Mouse (Mus musculus) brain, adult 2 months (tissue): Measurements from ENCODE around the gene Tph1.

Experiments used
- DNase-seq: peaks from one replicate; pipeline ENCODE4 v3.0.0; 2011; ENCODE audit warnings: low read depth, low spot score

The Tph1 gene

DNA sequence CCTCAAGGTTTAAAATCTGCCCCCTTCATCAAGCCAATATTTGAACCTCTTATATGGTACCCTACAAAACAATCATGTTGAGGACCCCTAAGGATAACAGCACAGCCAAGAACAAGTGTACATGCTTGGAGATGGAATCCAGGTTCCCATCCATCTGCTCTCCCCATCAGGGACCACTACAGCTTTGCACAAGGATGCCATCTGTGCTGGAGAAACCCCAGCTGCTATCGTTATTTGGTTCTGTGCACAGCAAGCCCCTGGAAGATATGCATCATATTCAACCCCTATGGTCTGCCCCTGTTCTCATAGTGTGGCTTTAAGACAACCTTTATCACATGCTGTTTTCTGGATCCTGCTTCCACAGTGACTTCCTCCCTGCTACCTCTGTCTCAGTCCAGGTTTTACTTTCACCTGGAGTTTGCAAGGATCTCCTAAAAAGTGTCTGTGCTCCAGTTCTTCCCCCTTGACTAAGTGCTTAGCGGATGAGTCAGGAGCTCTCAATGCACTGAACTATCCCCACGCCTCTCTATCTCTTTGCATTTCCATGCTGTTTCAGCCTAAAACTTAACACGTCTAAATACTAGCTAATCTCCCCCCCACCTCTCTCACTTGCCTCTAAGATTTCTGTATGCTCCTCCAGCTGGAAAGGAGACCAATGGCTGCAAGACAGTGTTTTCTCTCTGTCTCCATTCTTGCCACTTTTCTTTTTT, 23.8 kb downstream of the Tph1 start:
- DNase-seq = peak; percentile 76

DNA sequence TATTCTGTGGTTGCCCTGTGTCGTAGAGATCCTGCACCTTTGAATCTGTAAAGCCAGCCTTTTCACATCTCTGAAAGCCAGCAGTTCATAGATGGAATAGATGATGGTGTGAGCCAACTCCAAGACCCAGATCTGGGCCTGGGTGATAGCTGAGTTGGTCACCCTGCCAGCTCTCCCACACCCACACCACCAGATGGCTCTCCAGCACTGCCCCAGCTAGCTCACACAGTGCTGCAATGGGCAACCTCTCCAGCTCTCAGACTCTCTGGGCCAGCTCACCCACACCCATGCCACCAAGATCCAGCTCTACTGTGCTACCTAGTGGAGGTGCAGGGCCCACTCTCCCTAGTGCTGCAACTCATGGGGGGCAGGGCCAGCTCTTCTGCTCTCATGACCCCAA, 29.2 kb downstream of the Tph1 start:
- peak; percentile 89 for DNase-seq

GRCm38 (mm10) chr7:46640062-46640461, 32.3 kb downstream of the Tph1 start:
- DNase-seq = no peak

- peak; percentile 97 for DNase-seq
Observed at GRCm38 (mm10) chr7:46639692-46640031, 32.7 kb downstream of the Tph1 start, which contains the start of gene Sergef. Gene Sergef, minus strand, starts transcription at chr7:46639807.

DNA sequence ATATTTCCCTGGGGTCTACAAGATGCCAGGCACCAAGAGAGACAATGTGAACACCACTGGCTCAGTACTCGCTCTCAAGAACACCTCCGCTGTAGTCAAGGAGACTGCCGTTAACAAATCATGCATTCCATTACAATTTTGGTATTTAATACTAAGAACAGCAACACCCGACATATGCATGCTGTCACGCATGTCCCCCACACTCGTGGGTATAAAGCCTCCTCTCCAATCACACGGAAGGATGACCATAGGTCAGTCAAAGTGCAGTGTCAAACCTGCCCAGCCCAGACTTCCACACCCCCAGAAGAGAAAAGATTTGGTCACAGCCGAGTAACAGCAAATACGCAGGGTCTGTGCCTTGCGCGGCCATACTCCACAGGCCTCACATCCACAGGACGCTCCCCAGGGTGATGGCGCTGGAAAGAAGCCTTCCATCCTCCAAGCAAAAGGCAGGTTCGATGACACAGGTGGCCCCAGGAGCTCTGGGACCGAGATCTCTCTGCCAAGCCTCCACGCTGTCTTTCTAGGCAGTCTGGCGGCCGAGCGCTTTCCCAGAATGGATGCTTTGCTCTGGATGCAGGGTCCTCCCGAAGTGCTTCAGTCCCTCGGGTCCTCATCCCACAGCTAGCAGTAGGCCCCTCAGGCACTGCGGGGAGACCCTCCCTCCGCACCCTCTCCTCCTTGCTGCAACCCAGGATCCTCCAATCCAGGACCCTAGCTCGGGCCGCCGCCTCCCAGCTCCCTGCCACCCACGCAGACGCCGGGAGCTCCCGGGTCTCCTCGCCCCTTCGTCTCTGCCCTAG, 33.2 kb downstream of the Tph1 start:
- peak; percentile 65 for DNase-seq

- DNase-seq = peak; percentile 87
Observed at GRCm38 (mm10) chr7:46628375-46628975, 43.9 kb downstream of the Tph1 start.

DNA sequence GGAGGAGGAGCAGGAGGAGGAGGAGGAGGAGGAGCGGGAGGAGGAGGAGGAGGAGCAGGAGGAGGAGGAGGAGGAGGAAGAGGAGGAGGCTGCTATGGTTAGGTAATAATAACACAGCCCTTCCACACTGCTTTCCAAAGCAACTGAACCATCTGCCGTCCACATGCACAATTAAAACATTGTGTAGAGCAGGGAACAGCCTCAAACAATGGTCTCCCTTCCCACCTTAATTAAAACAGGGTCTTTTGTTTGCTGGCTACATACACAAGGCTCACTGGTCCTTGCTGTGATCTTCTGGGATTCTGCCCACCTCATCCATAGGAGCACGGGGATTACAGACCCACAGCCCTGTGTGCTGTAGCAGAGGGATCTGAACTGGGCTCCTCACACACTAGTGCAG, 48.4 kb downstream of the Tph1 start:
- peak; percentile 42 for DNase-seq

DNA sequence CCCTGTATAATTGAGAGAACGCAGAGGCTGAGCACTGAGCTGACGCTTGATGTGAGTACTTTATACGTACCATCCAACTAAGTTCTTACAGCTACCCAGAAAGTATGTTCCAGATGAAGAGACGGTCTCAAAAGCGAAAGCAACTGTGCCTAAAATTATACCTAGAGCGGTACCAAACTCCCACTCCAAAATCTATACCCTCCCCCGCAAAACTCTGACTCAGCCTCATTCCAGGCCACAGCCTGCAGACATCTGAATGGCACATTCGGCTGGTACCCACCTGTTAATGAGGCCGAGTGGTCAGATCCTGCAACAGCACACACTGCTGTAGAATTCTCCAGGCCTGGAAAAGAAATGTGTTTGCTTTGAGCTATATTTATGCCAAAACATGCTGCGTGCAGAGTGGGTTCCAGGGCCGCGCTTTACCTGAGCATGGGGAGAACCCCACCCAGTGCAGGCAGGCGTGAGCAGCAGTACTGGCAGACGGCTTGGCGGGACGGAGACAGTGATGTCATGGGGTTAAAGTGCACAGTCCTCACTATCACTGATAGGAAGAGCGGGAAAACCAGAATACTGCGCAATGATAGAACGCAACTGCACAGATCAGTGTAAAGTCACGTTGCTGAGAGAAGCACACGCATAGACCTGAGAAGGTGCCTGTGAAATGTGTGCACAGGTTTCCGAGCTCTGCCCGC, 53.8 kb downstream of the Tph1 start:
- DNase-seq = peak; percentile 86

DNA sequence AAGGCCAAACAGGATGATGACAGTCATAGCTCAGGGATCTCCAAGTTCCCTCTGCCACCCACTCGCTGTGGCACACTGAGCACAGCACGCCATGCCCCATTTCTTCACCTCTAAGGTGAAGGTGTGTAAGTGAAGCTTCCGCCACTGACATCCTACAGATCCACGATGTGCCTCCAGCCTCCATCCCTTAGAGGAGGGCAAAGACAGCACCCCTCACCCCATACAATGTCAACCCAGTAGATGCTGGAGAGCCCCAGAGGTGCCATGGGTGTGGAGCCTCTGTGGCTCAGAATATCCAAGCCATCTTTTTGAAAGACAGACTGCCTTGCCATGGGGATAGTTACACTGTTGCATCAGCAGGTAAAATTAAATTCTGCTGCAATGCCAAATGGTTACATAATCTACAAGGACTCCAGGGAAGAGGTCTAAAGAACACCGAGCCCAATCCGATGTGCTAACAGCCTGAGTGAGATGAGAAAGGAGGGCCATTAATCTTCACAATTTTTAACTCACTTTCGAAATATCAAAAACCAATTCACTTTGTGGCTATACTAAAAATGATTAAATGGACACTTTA, 55.8 kb downstream of the Tph1 start:
- peak; percentile 69 for DNase-seq

- DNase-seq = peak; percentile 69
Observed at GRCm38 (mm10) chr7:46615256-46615977, 56.9 kb downstream of the Tph1 start.

GRCm38 (mm10) chr7:46614263-46614662, 58.1 kb downstream of the Tph1 start:
- DNase-seq = no peak

DNA sequence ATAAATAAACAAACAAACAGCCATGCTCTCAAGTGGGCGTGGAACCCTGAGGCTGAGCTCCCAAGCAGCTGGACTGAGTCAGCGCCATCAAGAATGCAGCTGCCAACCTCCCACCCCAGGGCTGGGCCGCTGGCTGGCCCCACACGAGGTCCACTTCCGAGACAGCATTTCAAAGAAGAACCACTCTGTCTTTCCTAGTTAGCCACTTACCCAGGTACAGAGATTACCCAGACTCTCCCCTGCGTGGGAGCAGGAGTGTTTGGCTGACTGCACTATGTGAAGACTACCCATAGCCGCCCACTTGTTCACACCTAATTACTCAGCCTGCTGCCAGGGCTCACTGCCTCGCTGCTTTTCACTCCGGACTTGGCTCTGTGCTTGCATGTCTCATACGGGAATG, 59.2 kb downstream of the Tph1 start:
- peak; percentile 82 for DNase-seq

GRCm38 (mm10) chr7:46612421-46612937, 59.9 kb downstream of the Tph1 start:
- no peak for DNase-seq

DNA sequence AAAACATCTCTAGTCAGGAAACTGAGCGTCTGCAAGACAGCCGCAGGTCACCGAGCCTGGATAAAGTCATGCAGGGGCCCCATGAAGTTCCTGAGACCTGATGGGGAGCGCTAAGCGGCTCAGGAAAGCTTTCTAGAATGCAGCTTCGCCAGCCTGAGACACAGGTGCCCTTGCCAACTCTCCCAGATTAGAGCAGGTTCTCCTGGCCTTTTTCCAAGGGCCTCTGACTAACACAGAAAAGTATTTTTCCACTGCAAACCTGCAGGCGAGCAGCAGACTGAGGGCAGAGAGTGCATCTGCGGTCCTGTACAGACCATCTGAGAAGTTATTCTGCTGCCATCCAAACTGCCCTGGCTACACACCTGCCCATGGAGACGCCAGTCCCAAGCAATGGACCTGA, 60.4 kb downstream of the Tph1 start:
- peak; percentile 96 for DNase-seq

DNA sequence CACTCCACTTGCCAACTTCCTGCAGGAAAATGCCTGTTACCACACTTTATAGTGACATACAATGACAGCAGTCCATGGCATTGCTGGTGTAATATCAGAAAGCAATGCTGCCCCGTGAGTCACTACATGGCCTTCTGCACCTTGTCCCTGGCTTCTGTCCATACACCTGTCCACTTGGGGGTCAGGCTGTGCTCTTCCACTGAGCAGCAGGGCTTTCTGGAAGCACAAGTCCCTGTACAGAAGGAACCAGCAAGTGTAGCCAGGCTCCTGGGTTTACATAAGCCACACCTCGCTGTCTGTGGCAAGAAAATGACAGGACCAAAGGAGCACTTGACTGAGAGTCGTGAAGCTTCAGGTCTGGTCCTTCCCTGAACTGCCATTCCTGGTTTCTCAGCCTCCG, 63.0 kb downstream of the Tph1 start:
- DNase-seq = peak; percentile 93

DNA sequence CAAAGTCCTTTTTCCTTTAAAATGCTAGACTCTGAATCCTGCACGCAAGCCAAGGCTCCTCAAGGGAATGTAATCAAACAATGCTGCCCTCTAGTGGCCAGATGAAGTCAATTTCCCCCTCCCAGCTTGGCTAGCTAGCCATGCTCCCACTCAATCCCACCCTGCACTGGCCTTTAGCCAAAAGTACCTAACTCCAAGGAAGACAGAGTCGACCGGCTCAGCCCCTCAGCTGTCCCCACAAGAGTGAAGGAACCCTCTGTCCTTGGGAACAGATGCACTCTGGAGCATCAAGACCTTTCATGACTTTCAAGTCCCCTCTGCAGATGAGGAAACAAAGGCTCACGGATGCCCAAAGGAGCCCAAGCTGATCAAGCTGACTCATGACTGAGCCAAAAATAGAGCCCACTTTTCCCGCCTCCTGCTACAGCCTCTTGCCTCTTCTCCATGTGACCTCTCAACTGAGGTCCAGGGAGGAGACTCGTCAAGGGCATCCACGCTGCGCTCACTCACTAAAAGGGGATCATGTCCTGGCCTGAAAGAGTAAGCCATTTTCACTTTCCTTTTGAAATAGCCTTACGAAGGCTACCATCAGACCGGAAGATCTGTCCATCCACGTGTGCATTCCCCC, 64.8 kb downstream of the Tph1 start:
- DNase-seq = peak; percentile 92

- DNase-seq = peak; percentile 44
Observed at GRCm38 (mm10) chr7:46607031-46607426, 65.3 kb downstream of the Tph1 start.

DNA sequence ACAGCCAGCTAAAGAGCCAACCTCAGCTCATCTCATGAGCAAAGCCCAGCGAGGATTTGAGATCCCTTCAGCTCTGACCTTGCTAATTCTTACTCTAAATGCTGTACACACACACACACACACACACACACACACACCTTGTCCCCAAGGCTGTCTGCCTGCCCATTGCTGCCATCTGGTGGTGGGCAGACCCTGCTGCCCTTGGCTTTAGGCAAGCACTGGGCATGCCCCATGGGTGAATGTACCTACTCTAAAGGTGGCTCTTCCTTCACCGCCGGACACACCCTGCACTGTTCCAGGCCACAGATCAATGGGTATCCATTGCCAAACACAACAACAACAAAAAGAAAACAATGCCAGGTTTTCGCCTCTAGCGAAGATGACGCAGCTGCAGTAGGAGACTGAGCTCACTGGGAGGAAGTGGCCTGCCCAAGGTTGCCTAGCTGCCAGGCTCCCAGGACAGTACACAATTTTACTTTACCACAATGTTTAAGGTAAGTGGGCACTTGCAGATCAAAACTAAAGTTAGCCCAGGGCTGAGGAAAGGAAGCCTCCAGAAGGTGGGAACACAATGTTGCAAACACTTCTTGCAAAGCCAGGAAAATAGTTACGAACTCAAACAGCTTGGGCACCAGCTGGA, 65.8 kb downstream of the Tph1 start:
- peak; percentile 97 for DNase-seq

- DNase-seq = peak; percentile 97
Observed at GRCm38 (mm10) chr7:46603051-46603450, 69.3 kb downstream of the Tph1 start.

DNA sequence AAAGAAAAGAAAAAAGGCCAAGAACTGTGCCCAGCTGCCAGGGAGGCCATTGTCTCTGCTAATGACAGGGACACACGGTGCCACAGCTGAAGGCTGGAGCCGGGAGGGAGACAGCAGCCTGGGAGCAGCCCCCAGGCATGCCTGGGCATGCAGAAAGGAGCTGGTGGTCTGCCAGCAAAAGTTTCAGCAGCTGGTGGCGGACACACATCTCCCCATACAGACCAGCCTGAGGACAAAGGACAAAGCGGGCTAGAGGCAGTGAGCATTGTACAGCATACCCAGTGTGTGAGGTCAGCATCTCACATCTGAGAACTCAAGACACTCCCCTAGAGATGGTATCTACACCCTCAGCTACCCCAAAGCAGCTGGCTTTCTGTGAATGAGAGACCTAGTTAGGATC, 70.3 kb downstream of the Tph1 start:
- peak; percentile 62 for DNase-seq
